Mouse (Mus musculus): ENCODE results near the gene Haao. TPM values are rescaled to one million over a fixed set of nuclear protein-coding genes. Genes with fewer than 3 reads are reported as not detected.

The Haao gene
- polyA plus RNA-seq, 1 experiment from 2014 or later: not detected

GRCm38 (mm10) chr17:83889691-83890372, 42.1 kb upstream of the Haao start:
- Histone ChIP-seq H3K4me2 (ENCODE audit: low read length) (no peak overlapping the region), H3K9me3 (ENCODE audit: control insufficient read depth, low read length) (no peaks in the 10 kb centered on the region), H3K9ac (ENCODE audit: low read length) (no peak overlapping the region), H3K27ac (replicated peaks in 1 of 2; ENCODE audit: control insufficient read depth in 1 of 2, insufficient read depth in 1 of 2, low read depth in 2 of 2, low read length in 2 of 2) (peak overlapping the region; percentile 17 to 44; a peak in 3 of 4 replicates), H3K27me3 (ENCODE audit: control insufficient read depth, insufficient read depth, low read length) (no peaks in the 10 kb centered on the region), H3K36me3 (ENCODE audit: control insufficient read depth, insufficient read depth, low read length) (no peaks in the 10 kb centered on the region), H3K4me3 (ENCODE audit: control insufficient read depth in 1 of 2, insufficient read depth in 1 of 2, low read depth in 1 of 2, low read length in 2 of 2) (no peak overlapping the region), H3K4me1 (ENCODE audit: control insufficient read depth in 2 of 2, insufficient read depth in 2 of 2, low read length in 2 of 2) (peaks cover 4 to 9% of the 10 kb centered on the region in 2 experiments; a peak in 1 of 4 replicates)
- 64% methylated on average over 13 of the region's 13 CpGs for WGBS
- ATAC-seq (ENCODE audit: insufficient number of reproducible peaks, insufficient read depth, low FRiP score, low read depth): no peak

- H3K9ac ChIP-seq (ENCODE audit: low read length): no peak overlapping the region
- no peak overlapping the region for H3K4me3 ChIP-seq (ENCODE audit: control insufficient read depth in 1 of 2, insufficient read depth in 1 of 2, low read depth in 1 of 2, low read length in 2 of 2)
- no peak overlapping the region for H3K4me2 ChIP-seq (ENCODE audit: low read length)
- no peaks in the 10 kb centered on the region for H3K36me3 ChIP-seq (ENCODE audit: control insufficient read depth, insufficient read depth, low read length)
- no peak overlapping the region for H3K27ac ChIP-seq (replicated peaks in 1 of 2; ENCODE audit: control insufficient read depth in 1 of 2, insufficient read depth in 1 of 2, low read depth in 2 of 2, low read length in 2 of 2)
- WGBS: 88% methylated on average over 5 of the region's 5 CpGs
- ATAC-seq (ENCODE audit: insufficient number of reproducible peaks, insufficient read depth, low FRiP score, low read depth): no peak
- peaks cover 4 to 9% of the 10 kb centered on the region in 2 experiments; a peak in 1 of 4 replicates for H3K4me1 ChIP-seq (ENCODE audit: control insufficient read depth in 2 of 2, insufficient read depth in 2 of 2, low read length in 2 of 2)
- no peaks in the 10 kb centered on the region for H3K27me3 ChIP-seq (ENCODE audit: control insufficient read depth, insufficient read depth, low read length)
- H3K9me3 ChIP-seq (ENCODE audit: control insufficient read depth, low read length): no peaks in the 10 kb centered on the region
Observed at GRCm38 (mm10) chr17:83889329-83889690, 41.5 kb upstream of the Haao start.

- Histone ChIP-seq H3K4me1 (ENCODE audit: control insufficient read depth in 2 of 2, insufficient read depth in 2 of 2, low read length in 2 of 2) (peaks cover 4 to 9% of the 10 kb centered on the region in 2 experiments; a peak in 1 of 4 replicates), H3K27ac (replicated peaks in 1 of 2; ENCODE audit: control insufficient read depth in 1 of 2, insufficient read depth in 1 of 2, low read depth in 2 of 2, low read length in 2 of 2) (no peak overlapping the region), H3K4me3 (ENCODE audit: control insufficient read depth in 1 of 2, insufficient read depth in 1 of 2, low read depth in 1 of 2, low read length in 2 of 2) (no peak overlapping the region), H3K4me2 (ENCODE audit: low read length) (no peak overlapping the region), H3K27me3 (ENCODE audit: control insufficient read depth, insufficient read depth, low read length) (no peaks in the 10 kb centered on the region), H3K9me3 (ENCODE audit: control insufficient read depth, low read length) (no peaks in the 10 kb centered on the region), H3K36me3 (ENCODE audit: control insufficient read depth, insufficient read depth, low read length) (no peaks in the 10 kb centered on the region), H3K9ac (ENCODE audit: low read length) (no peak overlapping the region)
- WGBS: 83% methylated on average over 5 of the region's 5 CpGs
- ATAC-seq (ENCODE audit: insufficient number of reproducible peaks, insufficient read depth, low FRiP score, low read depth): no peak
Observed at GRCm38 (mm10) chr17:83887241-83887640, 39.5 kb upstream of the Haao start.

GRCm38 (mm10) chr17:83886395-83886794, 38.6 kb upstream of the Haao start:
- Histone ChIP-seq H3K9ac (ENCODE audit: low read length) (no peak overlapping the region), H3K27ac (replicated peaks in 1 of 2; ENCODE audit: control insufficient read depth in 1 of 2, insufficient read depth in 1 of 2, low read depth in 2 of 2, low read length in 2 of 2) (no peak overlapping the region), H3K27me3 (ENCODE audit: control insufficient read depth, insufficient read depth, low read length) (no peaks in the 10 kb centered on the region), H3K36me3 (ENCODE audit: control insufficient read depth, insufficient read depth, low read length) (no peaks in the 10 kb centered on the region), H3K4me2 (ENCODE audit: low read length) (no peak overlapping the region), H3K4me3 (ENCODE audit: control insufficient read depth in 1 of 2, insufficient read depth in 1 of 2, low read depth in 1 of 2, low read length in 2 of 2) (no peak overlapping the region), H3K9me3 (ENCODE audit: control insufficient read depth, low read length) (no peaks in the 10 kb centered on the region), H3K4me1 (ENCODE audit: control insufficient read depth in 2 of 2, insufficient read depth in 2 of 2, low read length in 2 of 2) (peaks cover 4 to 9% of the 10 kb centered on the region in 2 experiments; a peak in 1 of 4 replicates)
- no peak for ATAC-seq (ENCODE audit: insufficient number of reproducible peaks, insufficient read depth, low FRiP score, low read depth)
- WGBS: 83% methylated on average over 3 of the region's 3 CpGs

- Histone ChIP-seq H3K9me3 (ENCODE audit: control insufficient read depth, low read length) (no peaks in the 10 kb centered on the region), H3K4me3 (ENCODE audit: control insufficient read depth in 1 of 2, insufficient read depth in 1 of 2, low read depth in 1 of 2, low read length in 2 of 2) (no peak overlapping the region), H3K27ac (replicated peaks in 1 of 2; ENCODE audit: control insufficient read depth in 1 of 2, insufficient read depth in 1 of 2, low read depth in 2 of 2, low read length in 2 of 2) (no peak overlapping the region), H3K9ac (ENCODE audit: low read length) (no peak overlapping the region), H3K27me3 (ENCODE audit: control insufficient read depth, insufficient read depth, low read length) (no peaks in the 10 kb centered on the region), H3K36me3 (ENCODE audit: control insufficient read depth, insufficient read depth, low read length) (no peaks in the 10 kb centered on the region), H3K4me2 (ENCODE audit: low read length) (no peak overlapping the region), H3K4me1 (ENCODE audit: control insufficient read depth in 2 of 2, insufficient read depth in 2 of 2, low read length in 2 of 2) (peaks cover 4 to 9% of the 10 kb centered on the region in 2 experiments; a peak in 1 of 4 replicates)
- no peak for ATAC-seq (ENCODE audit: insufficient number of reproducible peaks, insufficient read depth, low FRiP score, low read depth)
- WGBS: 85% methylated on average over 5 of the region's 5 CpGs
Observed at GRCm38 (mm10) chr17:83885750-83886149, 38.0 kb upstream of the Haao start.

GRCm38 (mm10) chr17:83885021-83885582, 37.3 kb upstream of the Haao start:
- no peak for ATAC-seq (ENCODE audit: insufficient number of reproducible peaks, insufficient read depth, low FRiP score, low read depth)
- 72% methylated on average over 13 of the region's 13 CpGs for WGBS
- H3K36me3 ChIP-seq (ENCODE audit: control insufficient read depth, insufficient read depth, low read length): no peaks in the 10 kb centered on the region
- peaks cover under 1 to 4% of the 10 kb centered on the region in 2 experiments; a peak in 1 of 4 replicates for H3K4me1 ChIP-seq (ENCODE audit: control insufficient read depth in 2 of 2, insufficient read depth in 2 of 2, low read length in 2 of 2)
- no peak overlapping the region for H3K4me3 ChIP-seq (ENCODE audit: control insufficient read depth in 1 of 2, insufficient read depth in 1 of 2, low read depth in 1 of 2, low read length in 2 of 2)
- no peaks in the 10 kb centered on the region for H3K27me3 ChIP-seq (ENCODE audit: control insufficient read depth, insufficient read depth, low read length)
- no peak overlapping the region for H3K27ac ChIP-seq (replicated peaks in 1 of 2; ENCODE audit: control insufficient read depth in 1 of 2, insufficient read depth in 1 of 2, low read depth in 2 of 2, low read length in 2 of 2)
- H3K9ac ChIP-seq (ENCODE audit: low read length): no peak overlapping the region
- H3K4me2 ChIP-seq (ENCODE audit: low read length): no peak overlapping the region
- H3K9me3 ChIP-seq (ENCODE audit: control insufficient read depth, low read length): no peaks in the 10 kb centered on the region

- H3K4me2 ChIP-seq (ENCODE audit: low read length): no peak overlapping the region
- no peak overlapping the region for H3K4me3 ChIP-seq (ENCODE audit: control insufficient read depth in 1 of 2, insufficient read depth in 1 of 2, low read depth in 1 of 2, low read length in 2 of 2)
- no peaks in the 10 kb centered on the region for H3K27me3 ChIP-seq (ENCODE audit: control insufficient read depth, insufficient read depth, low read length)
- H3K9ac ChIP-seq (ENCODE audit: low read length): no peak overlapping the region
- no peaks in the 10 kb centered on the region for H3K4me1 ChIP-seq (ENCODE audit: control insufficient read depth in 2 of 2, insufficient read depth in 2 of 2, low read length in 2 of 2)
- no peak for ATAC-seq (ENCODE audit: insufficient number of reproducible peaks, insufficient read depth, low FRiP score, low read depth)
- 88% methylated on average over 2 of the region's 2 CpGs for WGBS
- no peak overlapping the region for H3K27ac ChIP-seq (replicated peaks in 1 of 2; ENCODE audit: control insufficient read depth in 1 of 2, insufficient read depth in 1 of 2, low read depth in 2 of 2, low read length in 2 of 2)
- H3K36me3 ChIP-seq (ENCODE audit: control insufficient read depth, insufficient read depth, low read length): no peaks in the 10 kb centered on the region
- no peaks in the 10 kb centered on the region for H3K9me3 ChIP-seq (ENCODE audit: control insufficient read depth, low read length)
Observed at GRCm38 (mm10) chr17:83882788-83883187, 35.0 kb upstream of the Haao start.
